Mouse (Mus musculus): ENCODE measurements around the gene Opalin. TPM values are rescaled to one million over a fixed set of nuclear protein-coding genes. Genes with fewer than 3 reads are reported as not detected.

Opalin gene
- 43.6 and 53.9 TPM in 2 replicates for polyA plus RNA-seq (2012; rRNA removed)

DNA sequence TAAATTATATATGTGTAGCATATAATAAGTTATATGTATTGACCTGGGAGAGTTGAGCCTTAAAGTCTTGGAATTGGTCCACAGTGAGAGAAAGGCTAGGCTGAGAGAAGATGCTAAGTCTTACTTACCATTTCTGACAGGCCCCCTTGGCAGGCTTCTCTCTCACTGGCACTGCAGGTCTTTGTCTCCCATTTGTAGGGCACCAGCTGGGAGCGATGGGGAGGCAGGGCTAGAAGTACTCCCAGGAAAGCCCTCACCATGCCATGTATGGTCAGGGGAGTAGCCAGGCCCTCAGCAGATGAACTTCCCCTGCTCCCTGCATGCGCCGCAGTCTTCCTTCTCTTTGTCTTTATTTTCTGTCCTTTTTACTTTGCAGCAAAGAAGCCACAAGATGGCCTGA lies at the start of gene Opalin:
TSS of gene Opalin (minus strand) at position 208 of the 400 bp plus-strand sequence.
- Histone ChIP-seq H3K27ac (ENCODE audit: insufficient read depth, low read length) (no peak within 1 kb of the TSS), H3K4me3 (ENCODE audit: insufficient read depth, low read length) (no peak within 1 kb of the TSS), H3K4me1 (ENCODE audit: control insufficient read depth, insufficient read depth, low read length) (no peaks in the 10 kb centered on the region)
- no peak for TF ChIP-seq CTCF (IDR thresholded peaks at IDR 0.05; ENCODE audit: extremely low read depth, insufficient read depth, low read length)
- no peak for TF ChIP-seq POLR2A (IDR thresholded peaks at IDR 0.05; ENCODE audit: extremely low read depth, insufficient read depth, low read length)

DNA sequence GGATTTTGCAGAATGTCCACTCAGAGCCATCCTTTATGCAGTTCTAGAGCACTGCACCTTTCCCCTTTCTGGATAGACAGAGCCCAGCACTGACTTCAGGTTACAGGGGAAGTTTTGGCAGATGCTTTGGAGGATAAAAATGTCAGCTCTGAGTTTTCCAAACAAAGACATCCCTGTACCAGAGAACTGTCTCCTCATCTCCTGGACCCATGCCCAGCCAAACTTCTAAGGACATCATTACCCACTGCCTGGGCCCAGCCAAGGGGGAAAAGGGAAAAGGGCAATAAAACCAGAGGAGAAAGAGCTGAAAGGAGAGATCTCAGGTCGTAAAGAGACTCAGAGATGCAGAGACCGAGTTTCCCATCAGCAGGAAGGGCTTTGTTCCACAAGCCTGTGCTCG lies 46.1 kb upstream of the Opalin start:
- Histone ChIP-seq H3K4me1 (ENCODE audit: control insufficient read depth, insufficient read depth, low read length) (peaks cover 3% of the 10 kb centered on the region; the same call in 1 of the 2 replicates), H3K27ac (ENCODE audit: insufficient read depth, low read length) (no peak overlapping the region), H3K4me3 (ENCODE audit: insufficient read depth, low read length) (no peak overlapping the region)
- no peak for TF ChIP-seq POLR2A (IDR thresholded peaks at IDR 0.05; ENCODE audit: extremely low read depth, insufficient read depth, low read length)
- no peak for TF ChIP-seq CTCF (IDR thresholded peaks at IDR 0.05; ENCODE audit: extremely low read depth, insufficient read depth, low read length)

DNA sequence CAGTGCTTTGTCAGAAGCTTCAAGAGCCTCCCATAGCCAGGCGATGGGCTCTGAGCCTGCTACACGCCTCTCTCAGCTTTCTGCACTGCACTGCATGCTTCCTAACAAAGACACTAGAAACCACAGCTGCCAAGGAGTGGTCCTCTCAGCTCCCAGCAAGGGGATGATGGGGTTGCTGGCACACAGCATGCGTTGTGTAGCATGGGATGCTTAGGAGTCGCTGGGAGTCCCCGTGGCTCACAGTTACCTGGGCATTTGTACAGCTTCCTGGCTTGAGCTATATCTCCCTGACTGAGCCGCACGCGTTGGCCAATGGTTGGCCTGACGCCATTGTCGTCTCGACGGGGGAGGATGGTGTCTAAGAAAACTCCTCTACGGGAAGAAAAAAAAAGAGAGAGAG lies 43.0 kb upstream of the Opalin start:
- H3K27ac ChIP-seq (ENCODE audit: insufficient read depth, low read length), result no peak overlapping the region
- no peak for TF ChIP-seq POLR2A (IDR thresholded peaks at IDR 0.05; ENCODE audit: extremely low read depth, insufficient read depth, low read length)
- no peak for TF ChIP-seq CTCF (IDR thresholded peaks at IDR 0.05; ENCODE audit: extremely low read depth, insufficient read depth, low read length)
- no peak overlapping the region for H3K4me3 ChIP-seq (ENCODE audit: insufficient read depth, low read length)
- peaks cover 3% of the 10 kb centered on the region; the same call in 1 of the 2 replicates for H3K4me1 ChIP-seq (ENCODE audit: control insufficient read depth, insufficient read depth, low read length)

DNA sequence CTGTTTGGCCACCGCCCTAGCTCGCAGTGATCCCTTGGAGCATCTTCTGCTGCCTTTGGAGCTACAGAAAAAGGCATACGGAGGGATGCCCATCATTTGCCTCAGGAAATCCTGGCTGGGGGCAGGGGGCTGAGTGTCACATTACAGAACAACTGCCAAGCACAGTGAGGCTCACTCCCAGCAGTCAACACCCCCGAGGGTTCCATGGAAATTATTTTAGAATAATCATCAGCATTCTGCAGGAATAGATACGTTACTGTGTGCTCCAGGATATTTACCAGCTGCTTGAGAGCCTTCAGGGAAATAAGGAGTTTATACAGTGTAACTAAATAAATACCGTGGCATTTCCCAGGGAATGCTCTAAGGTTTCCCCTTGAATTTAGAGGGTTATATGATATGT lies 41.4 kb upstream of the Opalin start:
- TF ChIP-seq CTCF (IDR thresholded peaks at IDR 0.05; ENCODE audit: extremely low read depth, insufficient read depth, low read length) (no peak), POLR2A (IDR thresholded peaks at IDR 0.05; ENCODE audit: extremely low read depth, insufficient read depth, low read length) (no peak)
- Histone ChIP-seq H3K27ac (ENCODE audit: insufficient read depth, low read length) (no peak overlapping the region), H3K4me1 (ENCODE audit: control insufficient read depth, insufficient read depth, low read length) (peaks cover 3% of the 10 kb centered on the region; the same call in 1 of the 2 replicates), H3K4me3 (ENCODE audit: insufficient read depth, low read length) (no peak overlapping the region)

DNA sequence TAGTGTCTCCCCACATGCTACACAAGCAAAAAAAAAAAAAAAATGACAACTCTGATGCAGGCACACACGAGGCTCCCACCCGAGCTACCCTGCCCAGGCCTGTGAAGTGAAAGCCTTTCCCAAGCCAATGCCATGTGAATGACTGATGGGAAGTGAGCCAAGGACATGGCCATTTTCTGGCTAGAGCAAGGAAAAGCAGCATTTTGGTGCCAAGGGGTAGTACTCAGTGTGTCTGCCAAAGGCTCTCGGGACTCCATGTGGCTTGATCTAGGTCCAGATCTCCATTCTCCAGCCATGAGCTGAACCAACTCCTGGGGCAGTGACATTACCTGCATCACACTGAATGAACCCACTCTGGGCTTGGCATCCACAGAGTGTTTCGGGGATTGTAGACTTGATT lies 40.4 kb upstream of the Opalin start:
- Histone ChIP-seq H3K4me1 (ENCODE audit: control insufficient read depth, insufficient read depth, low read length) (peaks cover 3% of the 10 kb centered on the region; the same call in 1 of the 2 replicates), H3K4me3 (ENCODE audit: insufficient read depth, low read length) (no peak overlapping the region), H3K27ac (ENCODE audit: insufficient read depth, low read length) (no peak overlapping the region)
- TF ChIP-seq CTCF (IDR thresholded peaks at IDR 0.05; ENCODE audit: extremely low read depth, insufficient read depth, low read length) (no peak), POLR2A (IDR thresholded peaks at IDR 0.05; ENCODE audit: extremely low read depth, insufficient read depth, low read length) (no peak)

DNA sequence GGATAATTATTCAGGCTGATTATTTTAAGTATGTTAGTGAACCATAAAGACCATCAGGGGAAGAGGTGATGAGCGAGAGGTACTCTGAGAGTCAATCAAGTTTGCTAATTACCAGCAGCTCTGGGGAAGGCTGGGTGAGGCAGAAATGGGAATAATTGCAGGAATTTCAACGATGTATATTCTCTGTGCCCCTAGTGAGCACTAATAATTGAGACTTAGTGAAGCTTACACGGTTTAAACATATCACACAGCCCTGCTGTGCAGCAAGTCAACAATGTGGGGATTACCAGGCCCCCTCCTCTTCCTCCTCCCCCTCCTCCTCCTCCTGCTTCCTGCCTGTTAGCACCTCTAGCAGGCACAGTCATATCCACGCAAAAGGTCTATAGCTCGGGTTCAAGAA lies 37.7 kb upstream of the Opalin start:
- Histone ChIP-seq H3K27ac (ENCODE audit: insufficient read depth, low read length) (no peak overlapping the region), H3K4me3 (ENCODE audit: insufficient read depth, low read length) (no peak overlapping the region), H3K4me1 (ENCODE audit: control insufficient read depth, insufficient read depth, low read length) (peaks cover 3% of the 10 kb centered on the region; the same call in 1 of the 2 replicates)
- TF ChIP-seq POLR2A (IDR thresholded peaks at IDR 0.05; ENCODE audit: extremely low read depth, insufficient read depth, low read length) (no peak), CTCF (IDR thresholded peaks at IDR 0.05; ENCODE audit: extremely low read depth, insufficient read depth, low read length) (no peak)

DNA sequence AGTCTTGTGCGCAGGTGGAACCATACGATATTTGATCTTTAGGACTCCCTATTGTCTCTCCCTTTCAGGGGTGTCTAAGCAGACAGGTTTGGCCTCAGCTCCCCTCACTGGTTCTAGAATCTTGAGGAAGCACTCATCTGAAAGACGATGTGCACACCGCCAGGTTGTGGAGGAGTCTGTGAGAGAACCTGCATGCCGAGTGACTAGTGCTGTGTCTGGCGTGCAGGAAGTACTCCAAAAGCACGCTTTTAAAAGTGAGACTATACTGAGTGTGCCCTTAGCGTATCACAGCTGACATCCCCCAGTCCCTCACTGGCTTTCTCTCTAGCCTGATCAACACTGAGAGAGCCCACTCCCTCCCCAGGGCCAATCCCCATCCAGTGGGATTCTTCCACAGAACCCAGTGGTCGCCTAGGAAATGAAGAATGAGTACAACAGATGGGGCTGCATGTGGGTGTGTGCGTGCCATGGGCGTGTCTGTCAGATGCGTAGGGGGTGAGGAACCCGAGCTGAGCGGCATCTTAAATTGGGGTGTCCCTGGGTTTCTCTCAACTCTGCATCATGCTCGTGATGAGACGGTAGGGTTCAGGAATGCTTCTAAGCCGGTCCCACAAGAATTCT lies 37.1 kb upstream of the Opalin start:
- no peaks in the 10 kb centered on the region; the same call in 1 of the 2 replicates for H3K4me1 ChIP-seq (ENCODE audit: control insufficient read depth, insufficient read depth, low read length)
- H3K27ac ChIP-seq (ENCODE audit: insufficient read depth, low read length), result no peak overlapping the region
- TF ChIP-seq CTCF (IDR thresholded peaks at IDR 0.05; ENCODE audit: extremely low read depth, insufficient read depth, low read length) (no peak), POLR2A (IDR thresholded peaks at IDR 0.05; ENCODE audit: extremely low read depth, insufficient read depth, low read length) (no peak)
- H3K4me3 ChIP-seq (ENCODE audit: insufficient read depth, low read length), result no peak overlapping the region

DNA sequence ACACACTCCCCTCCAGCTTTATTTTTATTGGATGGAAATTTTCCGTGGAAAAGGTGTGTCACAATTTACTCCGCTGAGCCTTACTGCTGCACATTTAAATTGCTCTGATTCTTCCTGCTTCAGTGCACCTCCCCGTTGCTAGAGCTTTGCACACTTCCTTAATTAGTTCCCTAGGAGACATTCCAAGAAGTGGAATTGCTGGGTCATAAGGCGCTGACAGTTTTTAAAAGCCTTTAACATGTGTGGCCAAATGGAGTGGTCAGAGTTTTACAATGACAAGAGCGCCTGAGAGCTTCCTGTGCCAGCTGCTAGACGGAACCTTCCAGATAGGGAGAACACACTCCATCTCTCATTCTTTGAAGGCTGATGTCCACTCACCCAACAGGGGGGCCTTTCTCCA lies 35.7 kb upstream of the Opalin start:
- H3K27ac ChIP-seq (ENCODE audit: insufficient read depth, low read length), result no peak overlapping the region
- H3K4me3 ChIP-seq (ENCODE audit: insufficient read depth, low read length), result no peak overlapping the region
- no peaks in the 10 kb centered on the region; the same call in 1 of the 2 replicates for H3K4me1 ChIP-seq (ENCODE audit: control insufficient read depth, insufficient read depth, low read length)
- no peak for TF ChIP-seq POLR2A (IDR thresholded peaks at IDR 0.05; ENCODE audit: extremely low read depth, insufficient read depth, low read length)
- TF ChIP-seq CTCF (IDR thresholded peaks at IDR 0.05; ENCODE audit: extremely low read depth, insufficient read depth, low read length), result no peak

DNA sequence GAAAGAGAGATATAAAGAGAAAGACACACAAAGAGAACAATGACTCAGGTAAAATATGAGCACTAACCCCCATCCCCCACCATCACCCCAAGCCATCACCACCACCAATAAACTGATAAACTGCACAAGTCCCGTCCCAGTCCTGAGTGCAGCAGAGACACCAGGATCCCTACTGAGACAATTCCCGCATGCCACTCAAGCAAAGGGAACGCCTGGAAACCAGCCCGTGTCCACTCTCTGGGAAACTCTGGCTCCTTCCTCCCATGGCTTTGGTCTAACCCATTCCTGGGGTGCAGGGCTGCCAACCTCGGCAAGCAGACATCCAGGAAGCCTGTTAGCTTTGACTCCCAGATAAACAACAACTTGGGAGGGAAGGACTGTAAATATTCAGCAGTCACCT lies 33.1 kb upstream of the Opalin start:
- Histone ChIP-seq H3K27ac (ENCODE audit: insufficient read depth, low read length) (no peak overlapping the region), H3K4me1 (ENCODE audit: control insufficient read depth, insufficient read depth, low read length) (no peaks in the 10 kb centered on the region; the same call in 1 of the 2 replicates), H3K4me3 (ENCODE audit: insufficient read depth, low read length) (no peak overlapping the region)
- TF ChIP-seq POLR2A (IDR thresholded peaks at IDR 0.05; ENCODE audit: extremely low read depth, insufficient read depth, low read length) (no peak), CTCF (IDR thresholded peaks at IDR 0.05; ENCODE audit: extremely low read depth, insufficient read depth, low read length) (no peak)

DNA sequence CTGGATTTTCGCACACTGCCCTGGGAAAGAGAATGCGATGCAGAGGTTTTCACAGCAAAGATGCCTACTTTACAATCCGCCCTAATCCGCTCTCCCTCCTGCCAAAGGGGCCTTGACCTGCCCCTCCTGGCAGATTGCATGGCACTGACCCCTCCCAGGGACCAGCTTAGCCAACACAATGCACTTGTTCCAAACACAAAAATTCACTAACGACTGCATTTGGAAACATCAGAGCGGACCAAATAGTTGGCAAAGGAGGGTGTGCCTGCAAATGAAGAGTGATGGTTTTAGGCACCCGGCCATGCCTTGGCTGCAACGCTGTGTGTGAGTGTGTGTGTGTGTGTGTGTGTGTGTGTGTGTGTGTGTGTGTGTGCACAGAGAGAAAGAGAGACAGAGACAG lies 32.6 kb upstream of the Opalin start:
- no peak for TF ChIP-seq CTCF (IDR thresholded peaks at IDR 0.05; ENCODE audit: extremely low read depth, insufficient read depth, low read length)
- TF ChIP-seq POLR2A (IDR thresholded peaks at IDR 0.05; ENCODE audit: extremely low read depth, insufficient read depth, low read length), result no peak
- Histone ChIP-seq H3K4me1 (ENCODE audit: control insufficient read depth, insufficient read depth, low read length) (no peaks in the 10 kb centered on the region), H3K4me3 (ENCODE audit: insufficient read depth, low read length) (no peak overlapping the region), H3K27ac (ENCODE audit: insufficient read depth, low read length) (no peak overlapping the region)
